Mouse (Mus musculus): ENCODE results near the gene Ptn. TPM values are rescaled to one million over a fixed set of nuclear protein-coding genes. Genes with fewer than 3 reads are reported as not detected.

Ptn gene
- polyA plus RNA-seq, 1 experiment from 2014 or later: 332 TPM

DNA sequence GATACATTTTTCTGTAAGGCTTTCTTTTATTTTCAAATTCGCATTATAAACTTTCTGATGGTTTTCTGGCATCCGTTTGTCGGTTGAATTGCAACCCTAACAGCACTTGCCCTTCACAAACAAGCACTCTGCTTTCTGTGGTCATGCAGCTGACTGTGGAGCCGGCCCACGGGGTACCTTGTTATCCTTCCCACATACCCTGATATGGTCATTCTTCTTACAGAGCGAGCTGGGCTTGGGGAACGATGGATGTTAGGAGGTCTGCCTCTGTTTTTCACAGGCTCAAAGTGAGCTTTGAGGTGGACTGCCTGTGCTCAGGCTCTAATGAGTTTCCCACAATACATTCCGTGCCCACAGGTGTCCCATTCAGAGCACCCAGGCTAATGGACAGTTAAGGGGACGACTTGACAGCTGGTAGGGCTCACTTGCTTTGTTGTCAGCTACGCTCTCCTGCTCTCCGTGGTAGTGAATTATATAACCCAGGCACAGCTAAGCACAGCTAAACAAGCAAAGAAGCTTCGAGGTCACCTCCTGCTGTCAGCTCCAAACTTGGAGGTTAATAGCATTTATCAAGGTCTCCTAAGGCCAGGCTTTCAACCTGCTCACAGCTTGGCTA, 21.3 kb downstream of the Ptn start:
- 41% methylated on average over 12 of the region's 12 CpGs for WGBS
- Histone ChIP-seq H3K9ac (ENCODE audit: low read length) (no peak overlapping the region), H3K36me3 (ENCODE audit: control insufficient read depth, insufficient read depth, low read length) (peaks cover 6% of the 10 kb centered on the region; the same call in 1 of the 2 replicates), H3K27me3 (replicated peaks; ENCODE audit: control insufficient read depth, insufficient read depth, low read length) (no peaks in the 10 kb centered on the region), H3K4me2 (ENCODE audit: low read length) (no peak overlapping the region), H3K27ac (ENCODE audit: low read depth) (no peak overlapping the region), H3K4me1 (replicated peaks; ENCODE audit: control insufficient read depth, insufficient read depth, low read length) (peaks cover 26% of the 10 kb centered on the region), H3K4me3 (ENCODE audit: low read depth, low read length) (no peak overlapping the region), H3K9me3 (ENCODE audit: control insufficient read depth, low read length) (no peaks in the 10 kb centered on the region)
- DNase-seq (ENCODE audit: low spot score) (no peak), ATAC-seq (replicated peaks; ENCODE audit: low FRiP score, low TSS enrichment, low read depth) (no peak)

DNA sequence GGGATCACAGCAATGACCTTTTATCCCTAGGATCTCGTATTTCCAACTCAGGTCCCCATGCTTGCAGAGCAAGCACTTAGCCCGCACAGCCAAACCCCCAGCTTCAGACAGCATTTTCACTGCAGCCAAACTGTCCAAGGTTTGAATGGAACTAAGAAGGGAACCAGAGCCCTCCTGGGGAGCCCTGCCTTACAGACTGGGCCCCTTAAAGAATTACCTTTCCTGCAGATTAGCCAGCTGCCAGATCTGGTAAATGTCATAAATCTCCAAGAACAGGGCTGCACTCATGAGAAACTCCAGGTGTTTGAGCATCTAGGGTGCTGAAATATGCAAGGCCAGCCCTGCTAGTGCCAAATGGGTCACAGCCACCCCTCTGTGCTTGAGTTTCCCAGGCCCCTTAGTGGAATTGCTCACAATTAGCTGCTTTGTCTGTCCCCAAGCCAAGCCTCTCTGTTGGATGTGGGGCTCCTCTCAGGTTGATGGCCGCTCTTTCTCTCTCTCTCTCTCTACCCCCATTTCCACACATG, 25.3 kb downstream of the Ptn start:
- H3K36me3 ChIP-seq (ENCODE audit: control insufficient read depth, insufficient read depth, low read length): peaks cover 8% of the 10 kb centered on the region; the same call in 1 of the 2 replicates
- no peaks in the 10 kb centered on the region for H3K9me3 ChIP-seq (ENCODE audit: control insufficient read depth, low read length)
- H3K4me2 ChIP-seq (ENCODE audit: low read length): no peak overlapping the region
- 26% methylated on average over 3 of the region's 3 CpGs for WGBS
- H3K4me1 ChIP-seq (replicated peaks; ENCODE audit: control insufficient read depth, insufficient read depth, low read length): peaks cover 26% of the 10 kb centered on the region
- H3K27me3 ChIP-seq (replicated peaks; ENCODE audit: control insufficient read depth, insufficient read depth, low read length): no peaks in the 10 kb centered on the region
- H3K9ac ChIP-seq (ENCODE audit: low read length): no peak overlapping the region
- ATAC-seq (replicated peaks; ENCODE audit: low FRiP score, low TSS enrichment, low read depth) (peak; percentile 68), DNase-seq (ENCODE audit: low spot score) (peak; percentile 59)
- no peak overlapping the region for H3K4me3 ChIP-seq (ENCODE audit: low read depth, low read length)
- H3K27ac ChIP-seq (ENCODE audit: low read depth): peak overlapping the region; percentile 43; the same call in 1 of the 2 replicates

DNA sequence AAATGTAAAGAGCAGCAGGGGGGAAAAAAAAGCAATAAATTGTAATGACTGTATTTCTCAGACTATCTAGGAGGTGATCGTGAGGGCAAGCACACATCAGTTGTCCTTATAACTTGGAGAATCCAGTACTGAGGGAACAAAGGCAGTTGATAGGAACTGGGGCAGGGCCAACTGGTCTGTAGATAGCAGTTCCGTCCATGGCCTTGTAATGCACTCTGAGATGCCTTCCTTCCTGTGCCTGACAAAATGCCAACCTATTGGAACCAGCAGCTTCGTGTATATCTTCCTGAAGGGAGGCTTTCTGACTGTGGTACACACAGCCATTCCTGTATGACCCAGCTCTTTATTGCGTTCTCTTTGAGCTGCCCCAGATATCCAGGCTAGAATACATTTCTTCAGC, 27.5 kb downstream of the Ptn start:
- 78% methylated on average over 4 of the region's 4 CpGs for WGBS
- no peak overlapping the region for H3K27ac ChIP-seq (ENCODE audit: low read depth)
- no peaks in the 10 kb centered on the region for H3K27me3 ChIP-seq (replicated peaks; ENCODE audit: control insufficient read depth, insufficient read depth, low read length)

GRCm38 (mm10) chr6:36777567-36778337, 32.3 kb downstream of the Ptn start:
- Histone ChIP-seq H3K36me3 (ENCODE audit: control insufficient read depth, insufficient read depth, low read length) (0 out of 2 replicates have a peak, but pooled peaks cover 3% of the 10 kb centered on the region), H3K9me3 (ENCODE audit: control insufficient read depth, low read length) (no peaks in the 10 kb centered on the region), H3K4me2 (ENCODE audit: low read length) (no peak overlapping the region), H3K27ac (ENCODE audit: low read depth) (peak overlapping the region; percentile 33; the same call in 1 of the 2 replicates), H3K4me1 (replicated peaks; ENCODE audit: control insufficient read depth, insufficient read depth, low read length) (peaks cover 21% of the 10 kb centered on the region), H3K9ac (ENCODE audit: low read length) (no peak overlapping the region), H3K4me3 (ENCODE audit: low read depth, low read length) (no peak overlapping the region), H3K27me3 (replicated peaks; ENCODE audit: control insufficient read depth, insufficient read depth, low read length) (no peaks in the 10 kb centered on the region)
- no peak for DNase-seq (ENCODE audit: low spot score)
- 58% methylated on average over 7 of the region's 7 CpGs for WGBS
- ATAC-seq (replicated peaks; ENCODE audit: low FRiP score, low TSS enrichment, low read depth): no peak

More for the DNA sequence above, 27.5 kb downstream of the Ptn start:
- DNase-seq (ENCODE audit: low spot score): no peak
- Histone ChIP-seq H3K9me3 (ENCODE audit: control insufficient read depth, low read length) (no peaks in the 10 kb centered on the region), H3K4me1 (replicated peaks; ENCODE audit: control insufficient read depth, insufficient read depth, low read length) (peaks cover 19% of the 10 kb centered on the region), H3K4me2 (ENCODE audit: low read length) (no peak overlapping the region), H3K36me3 (ENCODE audit: control insufficient read depth, insufficient read depth, low read length) (peaks cover 8% of the 10 kb centered on the region; the same call in 1 of the 2 replicates), H3K9ac (ENCODE audit: low read length) (no peak overlapping the region), H3K4me3 (ENCODE audit: low read depth, low read length) (no peak overlapping the region)
- no peak for ATAC-seq (replicated peaks; ENCODE audit: low FRiP score, low TSS enrichment, low read depth)

GRCm38 (mm10) chr6:36777039-36777438, 33.0 kb downstream of the Ptn start:
- Histone ChIP-seq H3K36me3 (ENCODE audit: control insufficient read depth, insufficient read depth, low read length) (peaks cover 6% of the 10 kb centered on the region; the same call in 1 of the 2 replicates), H3K27ac (ENCODE audit: low read depth) (no peak overlapping the region), H3K27me3 (replicated peaks; ENCODE audit: control insufficient read depth, insufficient read depth, low read length) (no peaks in the 10 kb centered on the region), H3K9ac (ENCODE audit: low read length) (no peak overlapping the region), H3K4me2 (ENCODE audit: low read length) (no peak overlapping the region), H3K4me1 (replicated peaks; ENCODE audit: control insufficient read depth, insufficient read depth, low read length) (peaks cover 21% of the 10 kb centered on the region), H3K4me3 (ENCODE audit: low read depth, low read length) (no peak overlapping the region), H3K9me3 (ENCODE audit: control insufficient read depth, low read length) (no peaks in the 10 kb centered on the region)
- ATAC-seq (replicated peaks; ENCODE audit: low FRiP score, low TSS enrichment, low read depth): no peak
- no peak for DNase-seq (ENCODE audit: low spot score)
- WGBS: 33% methylated on average over 2 of the region's 2 CpGs

DNA sequence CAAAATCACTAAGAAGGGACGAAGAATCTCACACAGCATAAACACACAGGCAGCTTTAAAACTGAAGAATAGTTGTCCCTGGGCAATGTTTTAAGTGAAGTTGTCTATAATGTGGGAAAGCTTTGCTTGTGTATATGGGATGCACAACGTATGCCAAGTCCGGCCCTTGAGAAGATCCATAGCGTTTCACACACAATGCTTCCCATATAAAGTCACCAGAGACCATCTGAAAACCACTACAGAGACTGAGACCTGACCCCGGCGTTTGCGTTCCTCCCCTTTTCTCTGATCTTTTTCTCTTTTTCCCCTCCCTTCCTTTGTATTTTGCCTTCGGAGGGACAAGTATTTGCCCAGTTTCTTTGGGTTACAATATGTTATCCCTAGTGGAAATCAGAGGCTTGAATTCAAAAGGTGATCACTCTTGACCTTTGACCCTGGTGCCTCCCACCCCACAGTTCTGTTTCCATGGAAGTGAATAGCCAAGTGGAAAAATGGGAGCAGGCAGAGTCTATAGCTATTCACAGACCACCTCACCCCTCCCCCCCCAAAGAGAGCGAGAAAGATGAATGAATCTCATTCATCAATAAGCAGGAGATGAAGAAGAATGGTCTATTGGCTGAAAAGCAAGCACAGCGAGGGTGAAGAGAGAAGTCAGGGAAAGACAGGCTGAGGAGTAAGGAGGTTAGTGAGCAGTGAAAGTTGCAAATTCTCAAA, 34.2 kb downstream of the Ptn start:
- Histone ChIP-seq H3K4me3 (ENCODE audit: low read depth, low read length) (no peak overlapping the region), H3K9me3 (ENCODE audit: control insufficient read depth, low read length) (no peaks in the 10 kb centered on the region), H3K36me3 (ENCODE audit: control insufficient read depth, insufficient read depth, low read length) (peaks cover 9% of the 10 kb centered on the region; the same call in 1 of the 2 replicates), H3K4me1 (replicated peaks; ENCODE audit: control insufficient read depth, insufficient read depth, low read length) (peaks cover 21% of the 10 kb centered on the region), H3K27me3 (replicated peaks; ENCODE audit: control insufficient read depth, insufficient read depth, low read length) (no peaks in the 10 kb centered on the region), H3K9ac (ENCODE audit: low read length) (no peak overlapping the region), H3K4me2 (ENCODE audit: low read length) (no peak overlapping the region), H3K27ac (ENCODE audit: low read depth) (no peak overlapping the region)
- no peak for DNase-seq (ENCODE audit: low spot score)
- ATAC-seq (replicated peaks; ENCODE audit: low FRiP score, low TSS enrichment, low read depth): no peak
- 77% methylated on average over 10 of the region's 10 CpGs for WGBS

DNA sequence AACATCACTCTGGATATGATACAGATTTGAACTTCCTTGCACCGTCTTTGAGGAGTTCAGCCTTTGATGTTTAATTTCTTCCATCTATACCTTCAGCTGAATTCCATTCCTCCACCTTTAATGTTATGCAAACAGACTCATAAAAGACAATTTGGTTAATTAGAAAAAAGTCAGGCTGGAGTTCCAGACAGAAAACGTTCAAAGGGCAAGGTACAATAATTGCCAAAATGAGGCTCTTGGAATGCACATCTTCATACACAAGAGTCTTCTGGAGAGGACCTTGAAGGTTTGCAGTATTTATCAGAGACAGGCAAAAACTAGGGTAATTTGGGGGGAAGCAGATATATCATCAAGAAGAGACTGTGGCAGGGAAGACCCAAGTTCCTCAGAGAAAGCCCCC, 37.5 kb downstream of the Ptn start:
- H3K27ac ChIP-seq (ENCODE audit: low read depth): no peak overlapping the region
- no peaks in the 10 kb centered on the region for H3K9me3 ChIP-seq (ENCODE audit: control insufficient read depth, low read length)
- no peaks in the 10 kb centered on the region for H3K27me3 ChIP-seq (replicated peaks; ENCODE audit: control insufficient read depth, insufficient read depth, low read length)
- no peak overlapping the region for H3K9ac ChIP-seq (ENCODE audit: low read length)
- ATAC-seq (replicated peaks; ENCODE audit: low FRiP score, low TSS enrichment, low read depth) (no peak), DNase-seq (ENCODE audit: low spot score) (no peak)
- H3K4me3 ChIP-seq (ENCODE audit: low read depth, low read length): no peak overlapping the region
- 73% methylated on average over 2 of the region's 2 CpGs for WGBS
- no peak overlapping the region for H3K4me2 ChIP-seq (ENCODE audit: low read length)
- peaks cover 15% of the 10 kb centered on the region for H3K4me1 ChIP-seq (replicated peaks; ENCODE audit: control insufficient read depth, insufficient read depth, low read length)
- peaks cover 10% of the 10 kb centered on the region; the same call in 1 of the 2 replicates for H3K36me3 ChIP-seq (ENCODE audit: control insufficient read depth, insufficient read depth, low read length)

- DNase-seq (ENCODE audit: low spot score) (no peak), ATAC-seq (replicated peaks; ENCODE audit: low FRiP score, low TSS enrichment, low read depth) (no peak)
- no peak overlapping the region for H3K9ac ChIP-seq (ENCODE audit: low read length)
- no peaks in the 10 kb centered on the region for H3K9me3 ChIP-seq (ENCODE audit: control insufficient read depth, low read length)
- 62% methylated on average over 3 of the region's 3 CpGs for WGBS
- H3K4me2 ChIP-seq (ENCODE audit: low read length): no peak overlapping the region
- peaks cover 26% of the 10 kb centered on the region for H3K36me3 ChIP-seq (ENCODE audit: control insufficient read depth, insufficient read depth, low read length)
- no peaks in the 10 kb centered on the region for H3K4me1 ChIP-seq (replicated peaks; ENCODE audit: control insufficient read depth, insufficient read depth, low read length)
- no peaks in the 10 kb centered on the region for H3K27me3 ChIP-seq (replicated peaks; ENCODE audit: control insufficient read depth, insufficient read depth, low read length)
- H3K4me3 ChIP-seq (ENCODE audit: low read depth, low read length): no peak overlapping the region
- no peak overlapping the region for H3K27ac ChIP-seq (ENCODE audit: low read depth)
Measured at GRCm38 (mm10) chr6:36769012-36769411, 41.0 kb downstream of the Ptn start.

Data from intestine, embryonic 14.5 days (tissue).